Mouse (Mus musculus) liver, embryonic 14.5 days (tissue): ENCODE results near the gene Rrad. TPM values are rescaled to one million over a fixed set of nuclear protein-coding genes. Genes with fewer than 3 reads are reported as not detected.

ENCODE experiments used
- ATAC-seq: fragments of 200-750 bp; cut with Nextera tagmentation; 2 replicates; pipeline ENCODE4 v1.8.0; 2017; ENCODE audit warnings: moderate number of reproducible peaks, mild to moderate bottlenecking, moderate library complexity; ENCODE audit not compliant: insufficient read depth
- DNase-seq, 3 experiments: peaks; one replicate each; pipeline ENCODE4 v3.0.0-alpha.2; 2012 to 2013; ENCODE audit warnings: low read depth in 3 of 3, low spot score in 3 of 3
- H3K27ac ChIP-seq: fragments of 300-500 bp; sonication (generic); 2 replicates; pipeline ENCODE4 v1.5.1; 2014; ENCODE audit warnings: moderate library complexity, mild to moderate bottlenecking, control low read depth, inconsistent platforms
- H3K27me3 ChIP-seq: fragments of 300-500 bp; sonication (generic); 2 replicates; pipeline ENCODE4 v1.6.1; 2014; ENCODE audit warnings: mild to moderate bottlenecking, low read length, moderate library complexity; ENCODE audit not compliant: control insufficient read depth, insufficient read depth
- H3K36me3 ChIP-seq: fragments of 300-500 bp; sonication (generic); replicated peaks from 2 replicates; pipeline ENCODE4 v1.6.1; 2014; ENCODE audit warnings: low read depth; ENCODE audit not compliant: control insufficient read depth, insufficient read depth
- H3K4me1 ChIP-seq, 2 experiments: fragments of 200-500 bp in 1 of 2; fragments of 300-500 bp in 1 of 2; sonication (generic) in 1 of 2; replicated peaks; 2 replicates each; pipeline ENCODE4 v1.6.1; 2012 to 2014; ENCODE audit warnings: antibody characterized with exemption in 1 of 2, inconsistent platforms in 1 of 2, low read length in 1 of 2; ENCODE audit not compliant: control insufficient read depth in 2 of 2, insufficient read depth in 2 of 2
- H3K4me2 ChIP-seq: fragments of 300-500 bp; sonication (generic); 2 replicates; pipeline ENCODE4 v1.6.1; 2014; ENCODE audit warnings: low read depth, mild to moderate bottlenecking, control low read depth, moderate library complexity
- H3K4me3 ChIP-seq, 2 experiments: fragments of 200-500 bp in 1 of 2; fragments of 300-500 bp in 1 of 2; sonication (generic) in 1 of 2; 2 replicates each; pipeline ENCODE4 v1.5.1; 2012 to 2014; ENCODE audit warnings: low read depth in 2 of 2, low read length in 2 of 2, mild to moderate bottlenecking in 2 of 2, control low read depth in 1 of 2, inconsistent platforms in 1 of 2, moderate library complexity in 1 of 2; ENCODE audit not compliant: insufficient read depth in 1 of 2
- H3K9ac ChIP-seq: fragments of 300-500 bp; sonication (generic); replicated peaks from 2 replicates; pipeline ENCODE4 v1.6.1; 2014; ENCODE audit warnings: mild to moderate bottlenecking, control low read depth, moderate library complexity
- H3K9me3 ChIP-seq: fragments of 300-500 bp; sonication (generic); 2 replicates; pipeline ENCODE4 v1.6.1; 2016; ENCODE audit warnings: low read length, mixed read lengths; ENCODE audit not compliant: control insufficient read depth
- CTCF ChIP-seq: IDR thresholded peaks from 2 replicates; pipeline ENCODE4 v1.5.1; 2016; ENCODE audit warnings: antibody characterized with exemption, low read depth, control low read depth
- EP300 ChIP-seq: IDR thresholded peaks from 2 replicates; pipeline ENCODE4 v1.6.1; 2016; ENCODE audit warnings: antibody characterized with exemption, low read depth
- WGBS: fragments of 180-500 bp; shearing (Covaris S2); extraction: QIAGEN DNeasy Blood & Tissue Kit; methylation state at CpG from one replicate; pipeline ENCODE4 v1.1.7; 2014; ENCODE audit not compliant: insufficient replicate concordance; 5-methylcytosine and 5-hydroxymethylcytosine counted together
- polyA plus RNA-seq, 2 experiments: library from polyadenylated mRNA; depleted of rRNA in 1 of 2; stranded (reverse) in 1 of 2; unstranded in 1 of 2; fragments of >200 nt; fragmentation: Nextera tagmentation in 1 of 2; extraction: Ambion mirVana in 1 of 2; gene quantifications; 2 replicates each; pipeline versions ENCODE4 v1.2.1 to v1.2.3; 2012 to 2014

Rrad gene
- polyA plus RNA-seq, 2 experiments: 0.10 to 0.25 TPM

DNA sequence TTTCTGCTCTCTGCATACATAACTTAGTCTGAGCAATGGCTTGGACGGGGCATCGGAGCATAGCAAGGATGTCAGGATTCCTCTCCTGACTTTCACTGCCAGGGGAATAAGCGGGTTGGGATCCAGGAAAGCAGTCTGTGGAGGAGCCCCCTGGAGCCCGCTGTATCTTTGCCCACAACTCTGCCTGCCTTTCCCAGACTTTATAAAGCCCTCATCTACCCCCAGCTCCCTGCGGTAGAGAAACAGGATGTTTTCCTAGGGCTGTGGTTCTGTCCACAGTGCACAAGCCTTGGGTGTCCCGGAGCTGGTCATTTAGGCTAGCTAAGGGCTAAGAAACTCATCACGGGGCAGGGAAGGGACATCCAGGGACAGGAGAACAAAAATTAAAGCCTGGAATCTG is 29.7 kb downstream of the Rrad start:
- 27% methylated on average over 7 of the region's 7 CpGs for WGBS
- H3K27ac ChIP-seq: no peak overlapping the region
- TF ChIP-seq CTCF (no peak), EP300 (no peak)
- H3K27me3 ChIP-seq: peaks cover 3% of the 10 kb centered on the region
- peak overlapping the region; percentile 42 for H3K4me2 ChIP-seq
- H3K4me3 ChIP-seq: no peak overlapping the region
- ATAC-seq: no peak
- H3K9me3 ChIP-seq: no peaks in the 10 kb centered on the region
- peaks cover 0 to 7% of the 10 kb centered on the region in 2 experiments; a peak in 3 of 4 replicates for H3K4me1 ChIP-seq
- no peaks in the 10 kb centered on the region for H3K36me3 ChIP-seq
- no peak overlapping the region for H3K9ac ChIP-seq
- no peak for DNase-seq

DNA sequence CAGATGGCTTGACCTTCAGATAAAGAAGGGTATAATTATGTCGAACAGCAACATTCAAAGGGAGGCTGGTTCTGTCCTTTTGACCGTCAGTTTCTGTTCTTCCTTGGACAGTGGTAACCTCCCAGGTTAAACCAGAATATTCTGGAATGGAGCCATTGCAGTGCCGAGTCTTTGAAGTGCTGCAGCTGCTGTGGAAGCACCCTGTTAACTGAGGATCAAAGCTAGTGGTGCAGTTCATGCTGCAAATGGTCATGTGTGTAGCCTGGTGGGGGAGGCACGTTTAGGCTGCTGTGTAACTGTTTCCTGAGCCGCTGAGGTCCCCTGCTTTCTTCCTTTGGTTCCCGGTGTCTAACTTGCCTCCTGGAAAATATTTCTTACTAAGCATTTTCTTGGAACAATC is 32.6 kb downstream of the Rrad start:
- WGBS: 61% methylated on average over 6 of the region's 6 CpGs
- peaks cover 2% of the 10 kb centered on the region; the same call in 1 of the 2 replicates for H3K36me3 ChIP-seq
- ATAC-seq: no peak
- no peak for TF ChIP-seq CTCF
- no peak for TF ChIP-seq EP300
- H3K4me3 ChIP-seq: no peak overlapping the region
- no peak overlapping the region for H3K4me2 ChIP-seq
- peaks cover 3% of the 10 kb centered on the region for H3K27me3 ChIP-seq
- no peaks in the 10 kb centered on the region for H3K9me3 ChIP-seq
- H3K27ac ChIP-seq: no peak overlapping the region
- H3K4me1 ChIP-seq: peaks cover 0 to 11% of the 10 kb centered on the region in 2 experiments; a peak in 3 of 4 replicates
- DNase-seq: no peak
- no peak overlapping the region for H3K9ac ChIP-seq

DNA sequence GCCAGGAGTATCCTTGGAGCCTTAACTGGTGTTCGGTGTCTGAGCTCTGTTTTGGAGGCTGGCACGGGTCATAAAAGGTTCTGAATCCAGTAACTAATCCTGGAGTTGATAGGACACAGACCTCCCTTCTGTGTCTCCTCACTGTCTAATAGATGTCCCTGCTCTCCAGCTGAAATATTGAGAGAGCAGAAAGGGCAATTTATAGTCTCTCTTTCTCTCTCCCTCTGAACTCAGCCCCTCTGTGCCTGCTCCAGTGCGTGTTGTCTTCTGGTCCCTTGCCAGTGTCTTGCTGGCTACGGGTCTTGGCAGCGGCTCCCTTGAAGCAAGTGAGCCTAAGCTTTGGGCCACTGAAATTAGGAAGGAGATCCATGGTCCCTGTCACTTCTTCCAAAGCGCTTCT is 33.5 kb downstream of the Rrad start:
- H3K27me3 ChIP-seq: peaks cover 3% of the 10 kb centered on the region
- DNase-seq: no peak
- 79% methylated on average over 6 of the region's 6 CpGs for WGBS
- no peak for ATAC-seq
- no peak for TF ChIP-seq EP300
- no peak for TF ChIP-seq CTCF
- H3K4me1 ChIP-seq: peaks cover 0 to 11% of the 10 kb centered on the region in 2 experiments; a peak in 3 of 4 replicates
- no peak overlapping the region for H3K27ac ChIP-seq
- no peak overlapping the region for H3K4me2 ChIP-seq
- H3K9me3 ChIP-seq: no peaks in the 10 kb centered on the region
- H3K36me3 ChIP-seq: peaks cover 2% of the 10 kb centered on the region; the same call in 1 of the 2 replicates
- H3K9ac ChIP-seq: no peak overlapping the region
- no peak overlapping the region for H3K4me3 ChIP-seq

GRCm38 (mm10) chr8:104595773-104596536 is 35.2 kb downstream of the Rrad start:
- Histone ChIP-seq H3K27ac (no peak overlapping the region), H3K4me1 (peaks cover 5 to 10% of the 10 kb centered on the region in 2 experiments), H3K9me3 (no peaks in the 10 kb centered on the region), H3K4me2 (no peak overlapping the region), H3K36me3 (peaks cover 2% of the 10 kb centered on the region; the same call in 1 of the 2 replicates), H3K4me3 (no peak overlapping the region), H3K27me3 (no peaks in the 10 kb centered on the region), H3K9ac (no peak overlapping the region)
- 61% methylated on average over 21 of the region's 21 CpGs for WGBS
- no peak for TF ChIP-seq EP300
- TF ChIP-seq CTCF: no peak
- no peak for ATAC-seq
- no peak for DNase-seq

- TF ChIP-seq CTCF (no peak), EP300 (no peak)
- Histone ChIP-seq H3K27me3 (no peaks in the 10 kb centered on the region), H3K27ac (no peak overlapping the region), H3K4me1 (peaks cover 12 to 19% of the 10 kb centered on the region in 2 experiments), H3K4me3 (no peak overlapping the region), H3K4me2 (no peak overlapping the region), H3K9me3 (no peaks in the 10 kb centered on the region), H3K9ac (no peak overlapping the region), H3K36me3 (peaks cover 2% of the 10 kb centered on the region; the same call in 1 of the 2 replicates)
- WGBS: 86% methylated on average over 19 of the region's 19 CpGs
- ATAC-seq (no peak), DNase-seq (no peak)
These were observed 36.3 kb downstream of the Rrad start for GRCm38 (mm10) chr8:104594611-104595362.
